19 mouse cellular contexts compared by ENCODE assay signal in the genomic region with DNA sequence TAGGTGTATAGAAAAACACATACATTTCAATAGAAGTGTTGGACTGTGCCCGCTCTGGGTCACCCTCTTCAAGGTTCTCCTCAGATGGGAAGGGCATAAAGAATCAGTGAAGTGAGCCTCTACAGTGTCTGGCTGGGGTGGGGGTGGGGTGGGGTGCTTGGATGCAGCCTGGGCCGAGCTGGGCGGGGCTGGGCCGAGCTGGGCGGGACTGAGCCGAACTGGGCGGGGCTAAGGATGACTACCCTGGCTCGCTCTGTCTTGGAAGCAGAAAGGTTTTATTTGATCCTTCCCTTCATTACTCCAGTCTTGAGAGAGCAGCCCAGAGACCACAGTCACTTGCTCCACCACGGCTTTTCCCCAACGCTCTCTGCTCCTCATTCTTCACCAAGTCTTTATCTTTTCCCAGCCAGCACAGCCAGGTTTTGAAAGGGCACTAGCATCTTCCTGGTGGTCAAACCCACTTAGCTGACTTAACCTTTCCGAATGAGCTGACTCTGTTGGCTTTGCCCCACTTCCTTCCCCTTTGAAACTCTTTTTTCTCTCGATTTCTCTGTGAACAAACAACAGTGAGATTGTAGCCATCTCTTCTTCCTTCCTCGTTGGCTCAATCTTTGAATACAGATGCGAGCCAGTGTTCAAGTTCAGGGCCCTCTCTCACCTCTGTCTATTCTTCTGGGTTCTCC. TPM values are rescaled to one million over a fixed set of nuclear protein-coding genes. Genes with fewer than 3 reads are reported as not detected.
DNase-seq lines count a peak whose midpoint lies in the region; ATAC-seq and TF ChIP-seq lines count a peak whose summit lies in the region.
"Had no signal": no experiment of that assay in that cellular context is flagged by ENCODE, and none has a peak within 500 bp of the region (broad histone marks: within the 10 kb centered on the region; RNA-seq: fewer than 3 reads in every experiment).

No protein-coding gene starts in this region.

- no peak for TF ChIP-seq POLR2A in spleen, adult 2 months (IDR thresholded peaks at IDR 0.05; ENCODE audit: low read depth, low read length)

- TF ChIP-seq CTCF in spleen, adult 2 months (IDR thresholded peaks at IDR 0.05; ENCODE audit: extremely low read depth, insufficient read depth, insufficient read length, insufficient replicate concordance) = no peak

- H3K27ac ChIP-seq in spleen, adult 2 months (ENCODE audit: insufficient read depth, low read length) = peak overlapping the region; percentile 23; the same call in 1 of the 2 replicates
- H3K27ac ChIP-seq: embryonic facial prominence, embryonic 15.5 days; hindbrain, postnatal 0 days; limb, embryonic 15.5 days; lung, embryonic 15.5 days; midbrain, embryonic 10.5 days; neural tube, embryonic 13.5 days had no signal

- peak; percentile 34; the same call in 1 of the 2 replicates for ATAC-seq in monocyte, adult 5-6 weeks (replicated peaks; ENCODE audit: insufficient number of reproducible peaks, low FRiP score, low TSS enrichment, poor library complexity, severe bottlenecking)
- no peak for ATAC-seq in erythroid progenitor cell, adult 5-6 weeks (replicated peaks; ENCODE audit: low FRiP score, poor library complexity, severe bottlenecking)
- ATAC-seq: hindbrain, postnatal 0 days had no signal

- no peak overlapping the region for H3K4me3 ChIP-seq in spleen, adult 2 months (ENCODE audit: extremely low read depth, insufficient read depth, insufficient read length)
- H3K4me3 ChIP-seq: embryonic facial prominence, embryonic 15.5 days; limb, embryonic 15.5 days; lung, embryonic 15.5 days; midbrain, embryonic 10.5 days; neural tube, embryonic 13.5 days had no signal

- DNase-seq in spleen, adult 2 months (ENCODE audit: low read depth in 1 of 2, low spot score in 2 of 2) = no peak
- no peak for DNase-seq in spleen, adult 12 weeks (ENCODE audit: low spot score)
- peak; percentile 68 for DNase-seq in R1 (ENCODE audit: low read depth, low spot score)
- DNase-seq in liver = peak; percentile 38
- DNase-seq in left cerebral cortex, adult 11 months (ENCODE audit: low spot score) = no peak
- DNase-seq: adrenal gland, postnatal 36 days; cerebellum, adult 9-10 months; embryo, embryonic 11 days; heart, postnatal 4 days; kidney, adult 2 months; right cerebral cortex, postnatal 14 days had no signal

- no peaks in the 10 kb centered on the region for H3K27me3 ChIP-seq in spleen, adult 2 months (ENCODE audit: control insufficient read depth, insufficient read depth, low read length)
- H3K27me3 ChIP-seq: embryonic facial prominence, embryonic 15.5 days; limb, embryonic 15.5 days; lung, embryonic 15.5 days; neural tube, embryonic 13.5 days had no signal

- 41% methylated on average over 14 of the region's 14 CpGs for WGBS in spleen, adult 2 months

- no peaks in the 10 kb centered on the region for H3K36me3 ChIP-seq in spleen, adult 2 months (ENCODE audit: control insufficient read depth, insufficient read depth, low read length)
- H3K36me3 ChIP-seq: embryonic facial prominence, embryonic 15.5 days; limb, embryonic 15.5 days; lung, embryonic 15.5 days; midbrain, embryonic 10.5 days; neural tube, embryonic 13.5 days had no signal

- peaks cover 4% of the 10 kb centered on the region for H3K4me1 ChIP-seq in spleen, adult 2 months (ENCODE audit: control insufficient read depth, insufficient read depth, insufficient read length)
- H3K4me1 ChIP-seq: embryonic facial prominence, embryonic 15.5 days; limb, embryonic 15.5 days; lung, embryonic 15.5 days; neural tube, embryonic 13.5 days had no signal

RNA-seq across cellular contexts. Expression of gene Dgkh, which starts 15.5 kb away (rescaled TPM):
- 0.69 and 0.82 TPM in 2 replicates for polyA plus RNA-seq in spleen, adult 2 months (2012; rRNA removed)
- total RNA-seq in monocyte, adult 5-6 weeks (2017) = 13.9 to 19.2 TPM (median 17.9 TPM) in 3 replicates
- total RNA-seq in erythroid progenitor cell, adult 5-6 weeks (2015; ENCODE audit: low replicate concordance) = 0.84 and 1.1 TPM in 2 replicates
- total RNA-seq in erythroid progenitor cell, adult 5-6 weeks (2017; ENCODE audit: low replicate concordance) = 0.90 and 3.6 TPM in 2 replicates

Comparison
In these comparisons a context has a peak if more than half of its experiments do, and no peak if none do; other contexts are left out.
1. DNase-seq: peak in R1 (single experiment) and liver (single experiment); none in spleen, adult 2 months (0 of 2), spleen, adult 12 weeks (single experiment) and left cerebral cortex, adult 11 months (single experiment).